Mouse (Mus musculus) heart, embryonic 14.5 days (tissue): ENCODE results near the gene Kctd20. TPM values are rescaled to one million over a fixed set of nuclear protein-coding genes. Genes with fewer than 3 reads are reported as not detected.
A peak's percentile ranks its signal among the peaks of the same experiment; 100 is the strongest.

ENCODE experiments used
- ATAC-seq: fragments of 200-750 bp; cut with Nextera tagmentation; 2 replicates; pipeline ENCODE4 v1.8.0; 2017; ENCODE audit warnings: low read depth, moderate TSS enrichment; ENCODE audit not compliant: insufficient number of reproducible peaks, insufficient read depth, low FRiP score
- H3K27ac ChIP-seq, 2 experiments: fragments of 200-500 bp in 1 of 2; fragments of 300-500 bp in 1 of 2; sonication (generic) in 1 of 2; replicated peaks in 1 of 2; 2 replicates each; pipeline ENCODE4 v1.5.1; 2012 to 2014; ENCODE audit warnings: low read depth in 2 of 2, low read length in 2 of 2, control low read depth in 1 of 2, mild to moderate bottlenecking in 1 of 2, mixed read lengths in 1 of 2; ENCODE audit not compliant: control insufficient read depth in 1 of 2, insufficient read depth in 1 of 2
- H3K27me3 ChIP-seq: fragments of 300-500 bp; sonication (generic); 2 replicates; pipeline ENCODE4 v1.6.1; 2014; ENCODE audit warnings: mild to moderate bottlenecking, low read length, control low read depth; ENCODE audit not compliant: control insufficient read depth, insufficient read depth
- H3K36me3 ChIP-seq: fragments of 300-500 bp; sonication (generic); 2 replicates; pipeline ENCODE4 v1.6.1; 2014; ENCODE audit warnings: mild to moderate bottlenecking, control low read depth, low read length, mixed read lengths; ENCODE audit not compliant: control insufficient read depth, insufficient read depth
- H3K4me1 ChIP-seq, 2 experiments: fragments of 200-500 bp in 1 of 2; fragments of 300-500 bp in 1 of 2; sonication (generic) in 1 of 2; 2 replicates each; pipeline ENCODE4 v1.6.1; 2012 to 2014; ENCODE audit warnings: low read length in 2 of 2, control low read depth in 1 of 2, mixed read lengths in 1 of 2; ENCODE audit not compliant: control insufficient read depth in 2 of 2, insufficient read depth in 2 of 2
- H3K4me2 ChIP-seq: fragments of 300-500 bp; sonication (generic); 2 replicates; pipeline ENCODE4 v1.6.1; 2014; ENCODE audit warnings: mild to moderate bottlenecking, low read length
- H3K4me3 ChIP-seq, 2 experiments: fragments of 200-500 bp in 1 of 2; fragments of 300-500 bp in 1 of 2; sonication (generic) in 1 of 2; 2 replicates each; pipeline ENCODE4 v1.5.1; 2012 to 2014; ENCODE audit warnings: low read length in 2 of 2, mild to moderate bottlenecking in 2 of 2, control low read depth in 1 of 2, low read depth in 1 of 2, moderate library complexity in 1 of 2; ENCODE audit not compliant: control insufficient read depth in 1 of 2, insufficient read depth in 1 of 2
- H3K9ac ChIP-seq: fragments of 300-500 bp; sonication (generic); 2 replicates; pipeline ENCODE4 v1.6.1; 2014; ENCODE audit warnings: mild to moderate bottlenecking, low read length
- H3K9me3 ChIP-seq: fragments of 300-500 bp; sonication (generic); 2 replicates; pipeline ENCODE4 v1.6.1; 2016; ENCODE audit warnings: low read length, control low read depth; ENCODE audit not compliant: control insufficient read depth
- WGBS: fragments of 180-500 bp; shearing (Covaris S2); extraction: QIAGEN DNeasy Blood & Tissue Kit; methylation state at CpG from one replicate; pipeline ENCODE4 v1.1.7; 2014; 5-methylcytosine and 5-hydroxymethylcytosine counted together
- polyA plus RNA-seq: library from polyadenylated mRNA; unstranded; fragments of >200 nt; fragmentation: Nextera tagmentation; extraction: Ambion mirVana; gene quantifications from 2 replicates; pipeline ENCODE4 v1.2.1, GENCODE M21; 2014

Gene Kctd20
- polyA plus RNA-seq, 1 experiment from 2014 or later, result 53.2 TPM

- H3K4me2 ChIP-seq, result no peak overlapping the region
- no peaks in the 10 kb centered on the region for H3K27me3 ChIP-seq
- H3K27ac ChIP-seq, result no peak overlapping the region
- H3K36me3 ChIP-seq, result no peaks in the 10 kb centered on the region
- H3K4me1 ChIP-seq, result peaks cover 3 to 8% of the 10 kb centered on the region in 2 experiments
- WGBS, result 89% methylated on average over 19 of the region's 19 CpGs
- peaks cover 6% of the 10 kb centered on the region for H3K9me3 ChIP-seq
- ATAC-seq, result no peak
- H3K9ac ChIP-seq, result no peak overlapping the region
- no peak overlapping the region for H3K4me3 ChIP-seq
These were observed 4.5 kb upstream of the Kctd20 start for GRCm38 (mm10) chr17:28947011-28947939.

- 71% methylated on average over 4 of the region's 4 CpGs for WGBS
- H3K36me3 ChIP-seq, result no peaks in the 10 kb centered on the region
- no peaks in the 10 kb centered on the region for H3K27me3 ChIP-seq
- H3K9me3 ChIP-seq, result peaks cover 6% of the 10 kb centered on the region
- peaks cover 5 to 12% of the 10 kb centered on the region in 2 experiments for H3K4me1 ChIP-seq
- H3K9ac ChIP-seq, result no peak overlapping the region
- H3K27ac ChIP-seq, result no peak overlapping the region
- no peak overlapping the region for H3K4me3 ChIP-seq
- no peak overlapping the region for H3K4me2 ChIP-seq
- ATAC-seq, result no peak
These were observed 3.1 kb upstream of the Kctd20 start for GRCm38 (mm10) chr17:28948661-28949060.

- no peak overlapping the region for H3K9ac ChIP-seq
- H3K27ac ChIP-seq, result no peak overlapping the region
- no peaks in the 10 kb centered on the region for H3K36me3 ChIP-seq
- 64% methylated on average over 4 of the region's 4 CpGs for WGBS
- ATAC-seq, result no peak
- no peaks in the 10 kb centered on the region for H3K27me3 ChIP-seq
- H3K4me1 ChIP-seq, result peaks cover 5 to 20% of the 10 kb centered on the region in 2 experiments
- no peak overlapping the region for H3K4me3 ChIP-seq
- peaks cover 8% of the 10 kb centered on the region for H3K9me3 ChIP-seq
- no peak overlapping the region for H3K4me2 ChIP-seq
These were observed 999 bp upstream of the Kctd20 start for GRCm38 (mm10) chr17:28950751-28951150.

- Histone ChIP-seq H3K9me3 (peaks cover 3% of the 10 kb centered on the region; the same call in 1 of the 2 replicates), H3K4me1 (peaks cover 5 to 20% of the 10 kb centered on the region in 2 experiments), H3K4me3 (peak overlapping the region; percentile 79 to 84), H3K9ac (peak overlapping the region; percentile 92), H3K4me2 (peak overlapping the region; percentile 78), H3K27ac (peak overlapping the region; percentile 94 to 96), H3K27me3 (no peaks in the 10 kb centered on the region), H3K36me3 (peaks cover 7% of the 10 kb centered on the region)
- no peak for ATAC-seq
- WGBS, result 9% methylated on average over 9 of the region's 9 CpGs
These were observed 1.5 kb downstream of the Kctd20 start for GRCm38 (mm10) chr17:28953251-28953650.

GRCm38 (mm10) chr17:28954416-28954815 lies 2.7 kb downstream of the Kctd20 start:
- peaks cover 3% of the 10 kb centered on the region; the same call in 1 of the 2 replicates for H3K9me3 ChIP-seq
- H3K27ac ChIP-seq, result no peak overlapping the region
- WGBS, result 94% methylated on average over 9 of the region's 9 CpGs
- peak overlapping the region; percentile 78; the same call in 1 of the 2 replicates for H3K4me2 ChIP-seq
- peaks cover 5 to 20% of the 10 kb centered on the region in 2 experiments for H3K4me1 ChIP-seq
- no peak overlapping the region for H3K9ac ChIP-seq
- H3K4me3 ChIP-seq, result no peak overlapping the region
- no peaks in the 10 kb centered on the region for H3K27me3 ChIP-seq
- no peak for ATAC-seq
- peaks cover 12% of the 10 kb centered on the region for H3K36me3 ChIP-seq

- Histone ChIP-seq H3K4me3 (no peak overlapping the region), H3K9me3 (no peaks in the 10 kb centered on the region; the same call in 1 of the 2 replicates), H3K36me3 (peaks cover 57% of the 10 kb centered on the region), H3K9ac (no peak overlapping the region), H3K27me3 (no peaks in the 10 kb centered on the region), H3K4me2 (no peak overlapping the region), H3K27ac (no peak overlapping the region), H3K4me1 (no peaks in the 10 kb centered on the region; a peak in 1 of 4 replicates)
- WGBS, result 45% methylated on average over 10 of the region's 10 CpGs
- ATAC-seq, result no peak
These were observed 8.8 kb downstream of the Kctd20 start for GRCm38 (mm10) chr17:28960597-28960996.

- no peak overlapping the region for H3K4me2 ChIP-seq
- no peak overlapping the region for H3K4me3 ChIP-seq
- no peaks in the 10 kb centered on the region for H3K9me3 ChIP-seq
- no peaks in the 10 kb centered on the region for H3K27me3 ChIP-seq
- no peaks in the 10 kb centered on the region; a peak in 1 of 4 replicates for H3K4me1 ChIP-seq
- peaks cover 66% of the 10 kb centered on the region for H3K36me3 ChIP-seq
- H3K27ac ChIP-seq, result no peak overlapping the region
- WGBS, result 93% methylated on average over 10 of the region's 10 CpGs
- H3K9ac ChIP-seq, result no peak overlapping the region
- ATAC-seq, result no peak
These were observed 9.8 kb downstream of the Kctd20 start for GRCm38 (mm10) chr17:28961596-28961995.
